ENCODE assay signal across 8 mouse cellular contexts in genomic region chr11:62456021-62456482, GRCm38 (mm10). TPM values are rescaled to one million over a fixed set of nuclear protein-coding genes. Genes with fewer than 3 reads are reported as not detected.
A peak's percentile ranks its signal among the peaks of the same experiment; 100 is the strongest.
DNase-seq lines count a peak whose midpoint lies in the region; ATAC-seq and TF ChIP-seq lines count a peak whose summit lies in the region.

No protein-coding gene starts in this region.

- DNase-seq in kidney, adult 2 months, result no peak
- no peak for DNase-seq in kidney, postnatal 10 days
- peak; percentile 31 for DNase-seq in hindbrain, embryonic 11.5 days (ENCODE audit: low spot score)
- no peak for DNase-seq in thymus, postnatal 10 days (ENCODE audit: low spot score in 2 of 2)
- DNase-seq in natural killer cell, adult 2 months (ENCODE audit: low spot score in 2 of 2), result no peak
- no peak for DNase-seq in gastrocnemius, adult 18-20 months (ENCODE audit: low spot score)

- peak overlapping the region; percentile 97 for H3K4me3 ChIP-seq in kidney, adult 2 months (ENCODE audit: insufficient read depth, low read depth, low read length)
- H3K4me3 ChIP-seq in bone marrow macrophage, adult 2 months (ENCODE audit: insufficient read depth, low read length), result peak overlapping the region; percentile 99
- peak overlapping the region; percentile 78 for H3K4me3 ChIP-seq in hindbrain, embryonic 11.5 days (ENCODE audit: low read depth, low read length)
- H3K4me3 ChIP-seq in midbrain, embryonic 12.5 days, result peak overlapping the region; percentile 95

- TF ChIP-seq CTCF in kidney, adult 2 months (conservative IDR thresholded peaks at IDR 0.05; ENCODE audit: insufficient read depth, insufficient read length, low read depth, low read length), result no peak
- TF ChIP-seq CTCF in bone marrow macrophage, adult 2 months (IDR thresholded peaks at IDR 0.05; ENCODE audit: low read depth, low read length), result no peak

- 2% methylated on average over 3 of the region's 3 CpGs for WGBS in kidney, adult 2 months
- 7% methylated on average over 3 of the region's 3 CpGs for WGBS in hindbrain, embryonic 11.5 days
- 9% methylated on average over 3 of the region's 3 CpGs for WGBS in midbrain, embryonic 12.5 days

- peak overlapping the region; percentile 94 for H3K27ac ChIP-seq in kidney, adult 2 months (ENCODE audit: insufficient read depth, low read depth, low read length)
- no peak overlapping the region for H3K27ac ChIP-seq in bone marrow macrophage, adult 2 months (ENCODE audit: insufficient read depth, low read depth, low read length)
- peak overlapping the region; percentile 99; the same call in 1 of the 2 replicates for H3K27ac ChIP-seq in hindbrain, embryonic 11.5 days (ENCODE audit: low read depth, low read length)
- H3K27ac ChIP-seq in midbrain, embryonic 12.5 days (replicated peaks), result peak overlapping the region; percentile 97

- H3K4me1 ChIP-seq in kidney, adult 2 months (ENCODE audit: control insufficient read depth, insufficient read depth, low read length), result no peaks in the 10 kb centered on the region; the same call in 1 of the 2 replicates
- H3K4me1 ChIP-seq in bone marrow macrophage, adult 2 months (ENCODE audit: control insufficient read depth, insufficient read depth, low read length), result peaks cover 8% of the 10 kb centered on the region
- no peaks in the 10 kb centered on the region for H3K4me1 ChIP-seq in hindbrain, embryonic 11.5 days (replicated peaks; ENCODE audit: control insufficient read depth, insufficient read depth, low read length)
- peaks cover 10% of the 10 kb centered on the region for H3K4me1 ChIP-seq in midbrain, embryonic 12.5 days

- H3K27me3 ChIP-seq in kidney, adult 2 months (replicated peaks; ENCODE audit: control insufficient read depth, insufficient read depth, low read length), result no peaks in the 10 kb centered on the region
- no peaks in the 10 kb centered on the region for H3K27me3 ChIP-seq in hindbrain, embryonic 11.5 days (ENCODE audit: control insufficient read depth, insufficient read depth, low read length)
- H3K27me3 ChIP-seq in midbrain, embryonic 12.5 days, result no peaks in the 10 kb centered on the region

- H3K36me3 ChIP-seq in kidney, adult 2 months (ENCODE audit: control insufficient read depth, insufficient read depth, low read length), result no peaks in the 10 kb centered on the region
- H3K36me3 ChIP-seq in hindbrain, embryonic 11.5 days (ENCODE audit: control insufficient read depth, insufficient read depth, low read length), result no peaks in the 10 kb centered on the region
- H3K36me3 ChIP-seq in midbrain, embryonic 12.5 days, result no peaks in the 10 kb centered on the region

- peak overlapping the region; percentile 99 for H3K9ac ChIP-seq in hindbrain, embryonic 11.5 days (ENCODE audit: low read depth, low read length)
- H3K9ac ChIP-seq in midbrain, embryonic 12.5 days (replicated peaks), result peak overlapping the region; percentile 99

- no peaks in the 10 kb centered on the region for H3K9me3 ChIP-seq in hindbrain, embryonic 11.5 days (ENCODE audit: control insufficient read depth, low read length)
- no peaks in the 10 kb centered on the region for H3K9me3 ChIP-seq in midbrain, embryonic 12.5 days

- H3K4me2 ChIP-seq in hindbrain, embryonic 11.5 days (replicated peaks; ENCODE audit: low read depth, low read length), result peak overlapping the region; percentile 80
- peak overlapping the region; percentile 73 for H3K4me2 ChIP-seq in midbrain, embryonic 12.5 days (replicated peaks)

- no peak for TF ChIP-seq POLR2A in kidney, adult 2 months (IDR thresholded peaks at IDR 0.05; ENCODE audit: low read depth, low read length)
- TF ChIP-seq POLR2A in bone marrow macrophage, adult 2 months (IDR thresholded peaks at IDR 0.05; ENCODE audit: borderline replicate concordance, low read depth, low read length), result no peak

- no peak for ATAC-seq in hindbrain, embryonic 11.5 days (ENCODE audit: low FRiP score)
- no peak for ATAC-seq in midbrain, embryonic 12.5 days (ENCODE audit: low FRiP score, low read depth)

RNA-seq across cellular contexts. Expression of gene Pigl, which starts 2.2 kb away (rescaled TPM):
- polyA plus RNA-seq in kidney, adult 2 months (2012; rRNA removed), result 7.1 and 8.7 TPM in 2 replicates
- 3.4 and 3.6 TPM in 2 replicates for polyA plus RNA-seq in bone marrow macrophage, adult 2 months (2012; ENCODE audit: insufficient read depth, insufficient read length, missing spikeins)
- polyA plus RNA-seq in hindbrain, embryonic 11.5 days (2014; fragmentation: Nextera tagmentation; extraction: Ambion mirVana), result 13.6 and 13.7 TPM in 2 replicates
- 11.2 and 12.0 TPM in 2 replicates for polyA plus RNA-seq in midbrain, embryonic 12.5 days (2016; fragmentation: Nextera tagmentation; extraction: Ambion mirVana)
- total RNA-seq in gastrocnemius, adult 18-20 months (2021), result 1 to 10 TPM; 2.2 to 2.9 TPM

RNA-seq across cellular contexts. Expression of gene Ncor1, which starts 2.3 kb away (rescaled TPM):
- 110 and 127 TPM in 2 replicates for polyA plus RNA-seq in kidney, adult 2 months (2012; rRNA removed)
- 150 and 164 TPM in 2 replicates for polyA plus RNA-seq in bone marrow macrophage, adult 2 months (2012; ENCODE audit: insufficient read depth, insufficient read length, missing spikeins)
- 170 and 189 TPM in 2 replicates for polyA plus RNA-seq in hindbrain, embryonic 11.5 days (2014; fragmentation: Nextera tagmentation; extraction: Ambion mirVana)
- 201 and 209 TPM in 2 replicates for polyA plus RNA-seq in midbrain, embryonic 12.5 days (2016; fragmentation: Nextera tagmentation; extraction: Ambion mirVana)
- total RNA-seq in gastrocnemius, adult 18-20 months (2021), result 100 to 1,000 TPM; 125 to 137 TPM
